Mouse (Mus musculus): ENCODE measurements at regions not wholly inside any gene's neighbourhood (a gene's known extent, or its start where the extent isn't known, plus 50 kb on each side); places are given as distances from the start of the nearest gene placed in this dataset.

- TF ChIP-seq CTCF (IDR thresholded peaks at IDR 0.05; ENCODE audit: control insufficient read depth, insufficient read depth, insufficient replicate concordance, low read depth, low read length) (no peak), POLR2A (IDR thresholded peaks at IDR 0.05; ENCODE audit: control insufficient read depth, low read depth, low read length) (no peak)
- no peak overlapping the region for H3K4me3 ChIP-seq (ENCODE audit: control insufficient read depth, low read depth, low read length)
- H3K27ac ChIP-seq (ENCODE audit: control insufficient read depth, insufficient read depth, low read depth, low read length): no peak overlapping the region
- peaks cover 8% of the 10 kb centered on the region for H3K4me1 ChIP-seq (ENCODE audit: control insufficient read depth, insufficient read depth, low read length)
- no peaks in the 10 kb centered on the region for H3K36me3 ChIP-seq (ENCODE audit: control insufficient read depth, insufficient read depth, low read length)
- H3K27me3 ChIP-seq (ENCODE audit: control insufficient read depth, insufficient read depth, low read length): no peaks in the 10 kb centered on the region
Measured at GRCm38 (mm10) chr15:36898857-36899523, 108.6 kb downstream of the Zfp706 start.

GRCm38 (mm10) chr15:36898326-36898725 is 109.2 kb downstream of the Zfp706 start:
- Histone ChIP-seq H3K36me3 (ENCODE audit: control insufficient read depth, insufficient read depth, low read length) (no peaks in the 10 kb centered on the region), H3K27ac (ENCODE audit: control insufficient read depth, insufficient read depth, low read depth, low read length) (no peak overlapping the region), H3K4me3 (ENCODE audit: control insufficient read depth, low read depth, low read length) (no peak overlapping the region), H3K4me1 (ENCODE audit: control insufficient read depth, insufficient read depth, low read length) (peaks cover 8% of the 10 kb centered on the region), H3K27me3 (ENCODE audit: control insufficient read depth, insufficient read depth, low read length) (no peaks in the 10 kb centered on the region)
- no peak for TF ChIP-seq CTCF (IDR thresholded peaks at IDR 0.05; ENCODE audit: control insufficient read depth, insufficient read depth, insufficient replicate concordance, low read depth, low read length)
- no peak for TF ChIP-seq POLR2A (IDR thresholded peaks at IDR 0.05; ENCODE audit: control insufficient read depth, low read depth, low read length)

GRCm38 (mm10) chr15:36896265-36896664 is 111.3 kb downstream of the Zfp706 start:
- H3K4me3 ChIP-seq (ENCODE audit: control insufficient read depth, low read depth, low read length): no peak overlapping the region
- H3K27ac ChIP-seq (ENCODE audit: control insufficient read depth, insufficient read depth, low read depth, low read length): no peak overlapping the region
- no peak for TF ChIP-seq CTCF (IDR thresholded peaks at IDR 0.05; ENCODE audit: control insufficient read depth, insufficient read depth, insufficient replicate concordance, low read depth, low read length)
- peaks cover 4% of the 10 kb centered on the region for H3K4me1 ChIP-seq (ENCODE audit: control insufficient read depth, insufficient read depth, low read length)
- H3K36me3 ChIP-seq (ENCODE audit: control insufficient read depth, insufficient read depth, low read length): no peaks in the 10 kb centered on the region
- no peaks in the 10 kb centered on the region for H3K27me3 ChIP-seq (ENCODE audit: control insufficient read depth, insufficient read depth, low read length)

GRCm38 (mm10) chr15:36895031-36895430 is 112.5 kb downstream of the Zfp706 start:
- Histone ChIP-seq H3K4me1 (ENCODE audit: control insufficient read depth, insufficient read depth, low read length) (peaks cover 4% of the 10 kb centered on the region), H3K36me3 (ENCODE audit: control insufficient read depth, insufficient read depth, low read length) (no peaks in the 10 kb centered on the region), H3K27me3 (ENCODE audit: control insufficient read depth, insufficient read depth, low read length) (no peaks in the 10 kb centered on the region), H3K27ac (ENCODE audit: control insufficient read depth, insufficient read depth, low read depth, low read length) (no peak overlapping the region; the same call in 1 of the 2 replicates), H3K4me3 (ENCODE audit: control insufficient read depth, low read depth, low read length) (no peak overlapping the region)
- TF ChIP-seq CTCF (IDR thresholded peaks at IDR 0.05; ENCODE audit: control insufficient read depth, insufficient read depth, insufficient replicate concordance, low read depth, low read length): no peak
- TF ChIP-seq POLR2A (IDR thresholded peaks at IDR 0.05; ENCODE audit: control insufficient read depth, low read depth, low read length): no peak

- Histone ChIP-seq H3K4me3 (ENCODE audit: control insufficient read depth, low read depth, low read length) (no peak overlapping the region), H3K27me3 (ENCODE audit: control insufficient read depth, insufficient read depth, low read length) (no peaks in the 10 kb centered on the region), H3K36me3 (ENCODE audit: control insufficient read depth, insufficient read depth, low read length) (no peaks in the 10 kb centered on the region), H3K27ac (ENCODE audit: control insufficient read depth, insufficient read depth, low read depth, low read length) (no peak overlapping the region), H3K4me1 (ENCODE audit: control insufficient read depth, insufficient read depth, low read length) (peaks cover 4% of the 10 kb centered on the region)
- TF ChIP-seq POLR2A (IDR thresholded peaks at IDR 0.05; ENCODE audit: control insufficient read depth, low read depth, low read length) (no peak), CTCF (IDR thresholded peaks at IDR 0.05; ENCODE audit: control insufficient read depth, insufficient read depth, insufficient replicate concordance, low read depth, low read length) (no peak)
Measured at GRCm38 (mm10) chr15:36893407-36893969, 114.1 kb downstream of the Zfp706 start.

- Histone ChIP-seq H3K27ac (ENCODE audit: control insufficient read depth, insufficient read depth, low read depth, low read length) (no peak overlapping the region), H3K27me3 (ENCODE audit: control insufficient read depth, insufficient read depth, low read length) (no peaks in the 10 kb centered on the region), H3K36me3 (ENCODE audit: control insufficient read depth, insufficient read depth, low read length) (no peaks in the 10 kb centered on the region), H3K4me1 (ENCODE audit: control insufficient read depth, insufficient read depth, low read length) (peaks cover 4% of the 10 kb centered on the region), H3K4me3 (ENCODE audit: control insufficient read depth, low read depth, low read length) (no peak overlapping the region)
- TF ChIP-seq CTCF (IDR thresholded peaks at IDR 0.05; ENCODE audit: control insufficient read depth, insufficient read depth, insufficient replicate concordance, low read depth, low read length): no peak
- no peak for TF ChIP-seq POLR2A (IDR thresholded peaks at IDR 0.05; ENCODE audit: control insufficient read depth, low read depth, low read length)
Measured at GRCm38 (mm10) chr15:36892576-36893205, 114.9 kb downstream of the Zfp706 start.

- Histone ChIP-seq H3K4me1 (ENCODE audit: control insufficient read depth, insufficient read depth, low read length) (peaks cover 4% of the 10 kb centered on the region), H3K27me3 (ENCODE audit: control insufficient read depth, insufficient read depth, low read length) (no peaks in the 10 kb centered on the region), H3K4me3 (ENCODE audit: control insufficient read depth, low read depth, low read length) (no peak overlapping the region), H3K36me3 (ENCODE audit: control insufficient read depth, insufficient read depth, low read length) (no peaks in the 10 kb centered on the region), H3K27ac (ENCODE audit: control insufficient read depth, insufficient read depth, low read depth, low read length) (no peak overlapping the region)
- TF ChIP-seq CTCF (IDR thresholded peaks at IDR 0.05; ENCODE audit: control insufficient read depth, insufficient read depth, insufficient replicate concordance, low read depth, low read length): no peak
- TF ChIP-seq POLR2A (IDR thresholded peaks at IDR 0.05; ENCODE audit: control insufficient read depth, low read depth, low read length): no peak
Measured at GRCm38 (mm10) chr15:36891851-36892250, 115.7 kb downstream of the Zfp706 start.

Data from testis, adult 2 months (tissue).